Mouse (Mus musculus) stomach, embryonic 16.5 days (tissue): ENCODE measurements at regions not wholly inside any gene's neighbourhood (a gene's known extent, or its start where the extent isn't known, plus 50 kb on each side); places are given as distances from the start of the nearest gene placed in this dataset.

ENCODE experiments used
- ATAC-seq: fragments of 200-750 bp; cut with Nextera tagmentation; 2 replicates; pipeline ENCODE4 v1.8.0; 2017; ENCODE audit warnings: moderate number of reproducible peaks, moderate TSS enrichment; ENCODE audit not compliant: insufficient read depth, low FRiP score
- H3K27ac ChIP-seq: fragments of 300-500 bp; sonication (generic); 2 replicates; pipeline ENCODE4 v1.5.1; 2014; ENCODE audit warnings: low read length
- H3K27me3 ChIP-seq: fragments of 300-500 bp; sonication (generic); 2 replicates; pipeline ENCODE4 v1.6.1; 2014; ENCODE audit warnings: low read length, control low read depth, mixed read lengths; ENCODE audit not compliant: control insufficient read depth, insufficient read depth
- H3K36me3 ChIP-seq: fragments of 300-500 bp; sonication (generic); 2 replicates; pipeline ENCODE4 v1.6.1; 2014; ENCODE audit warnings: low read length; ENCODE audit not compliant: control insufficient read depth, insufficient read depth
- H3K4me1 ChIP-seq: fragments of 300-500 bp; sonication (generic); 2 replicates; pipeline ENCODE4 v1.6.1; 2014; ENCODE audit warnings: low read length, control low read depth, mixed read lengths; ENCODE audit not compliant: control insufficient read depth, insufficient read depth
- H3K4me2 ChIP-seq: fragments of 300-500 bp; sonication (generic); 2 replicates; pipeline ENCODE4 v1.6.1; 2014; ENCODE audit warnings: low read depth, low read length, mixed read lengths
- H3K4me3 ChIP-seq: fragments of 300-500 bp; sonication (generic); replicated peaks from 2 replicates; pipeline ENCODE4 v1.5.1; 2014; ENCODE audit warnings: mild to moderate bottlenecking, low read length
- H3K9ac ChIP-seq: fragments of 300-500 bp; sonication (generic); 2 replicates; pipeline ENCODE4 v1.6.1; 2014; ENCODE audit warnings: low read length
- H3K9me3 ChIP-seq: fragments of 300-500 bp; sonication (generic); replicated peaks from 2 replicates; pipeline ENCODE4 v1.6.1; 2016; ENCODE audit warnings: low read length, control low read depth; ENCODE audit not compliant: control insufficient read depth
- WGBS: fragments of 180-500 bp; shearing (Covaris S2); extraction: QIAGEN DNeasy Blood & Tissue Kit; methylation state at CpG from one replicate; pipeline ENCODE4 v1.1.7; 2014; 5-methylcytosine and 5-hydroxymethylcytosine counted together

- no peak for ATAC-seq
- 85% methylated on average over 10 of the region's 10 CpGs for WGBS
- Histone ChIP-seq H3K4me1 (no peaks in the 10 kb centered on the region), H3K36me3 (no peaks in the 10 kb centered on the region), H3K4me3 (no peak overlapping the region), H3K27me3 (no peaks in the 10 kb centered on the region), H3K27ac (no peak overlapping the region), H3K9me3 (no peaks in the 10 kb centered on the region), H3K4me2 (no peak overlapping the region), H3K9ac (no peak overlapping the region)
Measured at GRCm38 (mm10) chr3:52787964-52788760, 228.9 kb downstream of the Cog6 start.

- no peaks in the 10 kb centered on the region for H3K9me3 ChIP-seq
- H3K9ac ChIP-seq: no peak overlapping the region
- no peak overlapping the region for H3K4me2 ChIP-seq
- no peak overlapping the region for H3K4me3 ChIP-seq
- no peak overlapping the region for H3K27ac ChIP-seq
- 59% methylated on average over 1 of the region's 1 CpGs for WGBS
- no peaks in the 10 kb centered on the region for H3K4me1 ChIP-seq
- H3K36me3 ChIP-seq: no peaks in the 10 kb centered on the region
- no peaks in the 10 kb centered on the region for H3K27me3 ChIP-seq
- ATAC-seq: no peak
Measured at GRCm38 (mm10) chr3:52785595-52785994, 231.4 kb downstream of the Cog6 start.

- Histone ChIP-seq H3K27me3 (no peaks in the 10 kb centered on the region), H3K9me3 (no peaks in the 10 kb centered on the region)
- 56% methylated on average over 7 of the region's 7 CpGs for WGBS
Measured at GRCm38 (mm10) chr3:52784476-52784875, 232.6 kb downstream of the Cog6 start.

GRCm38 (mm10) chr3:52782576-52782975, 234.5 kb downstream of the Cog6 start:
- H3K4me1 ChIP-seq: no peaks in the 10 kb centered on the region

More at GRCm38 (mm10) chr3:52784476-52784875, 232.6 kb downstream of the Cog6 start:
- no peak overlapping the region for H3K4me2 ChIP-seq
- H3K27ac ChIP-seq: no peak overlapping the region
- no peaks in the 10 kb centered on the region for H3K36me3 ChIP-seq
- H3K4me1 ChIP-seq: no peaks in the 10 kb centered on the region
- no peak overlapping the region for H3K4me3 ChIP-seq
- no peak for ATAC-seq
- H3K9ac ChIP-seq: no peak overlapping the region

GRCm38 (mm10) chr3:52781521-52781920, 235.5 kb downstream of the Cog6 start:
- no peak for ATAC-seq
- Histone ChIP-seq H3K4me1 (no peaks in the 10 kb centered on the region), H3K9ac (no peak overlapping the region), H3K27ac (no peak overlapping the region), H3K27me3 (no peaks in the 10 kb centered on the region), H3K4me3 (no peak overlapping the region), H3K9me3 (no peaks in the 10 kb centered on the region), H3K4me2 (no peak overlapping the region), H3K36me3 (no peaks in the 10 kb centered on the region)
- 86% methylated on average over 3 of the region's 3 CpGs for WGBS

More at GRCm38 (mm10) chr3:52782576-52782975, 234.5 kb downstream of the Cog6 start:
- ATAC-seq: no peak
- WGBS: 71% methylated on average over 5 of the region's 5 CpGs
- Histone ChIP-seq H3K9ac (no peak overlapping the region), H3K9me3 (no peaks in the 10 kb centered on the region), H3K4me3 (no peak overlapping the region), H3K4me2 (no peak overlapping the region), H3K27ac (no peak overlapping the region), H3K27me3 (no peaks in the 10 kb centered on the region), H3K36me3 (no peaks in the 10 kb centered on the region)

- Histone ChIP-seq H3K27me3 (no peaks in the 10 kb centered on the region), H3K36me3 (no peaks in the 10 kb centered on the region), H3K9ac (no peak overlapping the region), H3K4me3 (no peak overlapping the region), H3K4me2 (no peak overlapping the region), H3K27ac (no peak overlapping the region), H3K9me3 (no peaks in the 10 kb centered on the region), H3K4me1 (no peaks in the 10 kb centered on the region)
- no peak for ATAC-seq
- WGBS: 72% methylated on average over 8 of the region's 8 CpGs
Measured at GRCm38 (mm10) chr3:52780356-52780755, 236.7 kb downstream of the Cog6 start.

- Histone ChIP-seq H3K27me3 (no peaks in the 10 kb centered on the region), H3K9ac (no peak overlapping the region), H3K4me2 (no peak overlapping the region), H3K9me3 (no peaks in the 10 kb centered on the region), H3K36me3 (no peaks in the 10 kb centered on the region), H3K4me1 (no peaks in the 10 kb centered on the region), H3K4me3 (no peak overlapping the region), H3K27ac (no peak overlapping the region)
- 64% methylated on average over 4 of the region's 4 CpGs for WGBS
- ATAC-seq: no peak
Measured at GRCm38 (mm10) chr3:52775875-52776274, 241.2 kb downstream of the Cog6 start.

GRCm38 (mm10) chr3:52775156-52775555, 241.9 kb downstream of the Cog6 start:
- no peak for ATAC-seq
- Histone ChIP-seq H3K27ac (0 out of 2 replicates have a peak overlapping the region, but pooled peaks have one; percentile 1), H3K4me2 (no peak overlapping the region), H3K9me3 (no peaks in the 10 kb centered on the region), H3K9ac (no peak overlapping the region), H3K4me1 (no peaks in the 10 kb centered on the region), H3K27me3 (no peaks in the 10 kb centered on the region), H3K36me3 (no peaks in the 10 kb centered on the region), H3K4me3 (no peak overlapping the region)
- WGBS: 70% methylated on average over 7 of the region's 7 CpGs

- Histone ChIP-seq H3K9ac (no peak overlapping the region), H3K4me1 (no peaks in the 10 kb centered on the region), H3K9me3 (no peaks in the 10 kb centered on the region), H3K36me3 (no peaks in the 10 kb centered on the region), H3K27ac (no peak overlapping the region), H3K4me3 (no peak overlapping the region), H3K4me2 (no peak overlapping the region), H3K27me3 (no peaks in the 10 kb centered on the region)
- 85% methylated on average over 6 of the region's 6 CpGs for whole genome bisulfite sequencing
- no peak for ATAC-seq
Measured at GRCm38 (mm10) chr3:52774734-52775133, 242.3 kb downstream of the Cog6 start.
